Mouse (Mus musculus) liver, postnatal 0 days (tissue): ENCODE measurements at regions not wholly inside any gene's neighbourhood (a gene's known extent, or its start where the extent isn't known, plus 50 kb on each side); places are given as distances from the start of the nearest gene placed in this dataset.

Experiments
- ATAC-seq: fragments of 200-750 bp; cut with Nextera tagmentation; 2 replicates; pipeline ENCODE4 v1.8.0; 2017; ENCODE audit warnings: mild to moderate bottlenecking, moderate library complexity
- DNase-seq: peaks from one replicate; pipeline ENCODE4 v3.0.0-alpha.2; 2016
- H3K27ac ChIP-seq: fragments of 300-500 bp; sonication (generic); 2 replicates; pipeline ENCODE4 v1.5.1; 2014; ENCODE audit warnings: antibody characterized with exemption, moderate library complexity, mild to moderate bottlenecking, low read depth
- H3K27me3 ChIP-seq: fragments of 300-500 bp; sonication (generic); 2 replicates; pipeline ENCODE4 v1.6.1; 2014; ENCODE audit warnings: low read length, control low read depth, mixed read lengths; ENCODE audit not compliant: insufficient read depth
- H3K36me3 ChIP-seq: fragments of 300-500 bp; sonication (generic); replicated peaks from 2 replicates; pipeline ENCODE4 v1.6.1; 2014; ENCODE audit warnings: mild to moderate bottlenecking, control low read depth, low read length, moderate library complexity, mixed read lengths; ENCODE audit not compliant: insufficient read depth
- H3K4me1 ChIP-seq: fragments of 300-500 bp; sonication (generic); 2 replicates; pipeline ENCODE4 v1.6.1; 2014; ENCODE audit warnings: antibody characterized with exemption, mild to moderate bottlenecking, control low read depth; ENCODE audit not compliant: insufficient read depth
- H3K4me2 ChIP-seq: fragments of 300-500 bp; sonication (generic); 2 replicates; pipeline ENCODE4 v1.6.1; 2014; ENCODE audit warnings: low read depth, mild to moderate bottlenecking, low read length, moderate library complexity, mixed read lengths
- H3K4me3 ChIP-seq: fragments of 300-500 bp; sonication (generic); 2 replicates; pipeline ENCODE4 v1.5.1; 2014; ENCODE audit warnings: low read depth, low read length
- H3K9ac ChIP-seq: fragments of 300-500 bp; sonication (generic); replicated peaks from 2 replicates; pipeline ENCODE4 v1.6.1; 2014; ENCODE audit warnings: mild to moderate bottlenecking, moderate library complexity
- H3K9me3 ChIP-seq: fragments of 300-500 bp; sonication (generic); 2 replicates; pipeline ENCODE4 v1.6.1; 2016; ENCODE audit warnings: mild to moderate bottlenecking, control low read depth, low read length, mixed read lengths
- CTCF ChIP-seq: sonication (generic); IDR thresholded peaks from 2 replicates; pipeline ENCODE4 v1.5.1; 2016; ENCODE audit warnings: antibody characterized with exemption, low read depth
- EP300 ChIP-seq: IDR thresholded peaks from 2 replicates; pipeline ENCODE4 v1.6.1; 2016; ENCODE audit warnings: antibody characterized with exemption, low read depth, mild to moderate bottlenecking
- WGBS: fragments of 180-500 bp; shearing (Covaris S2); extraction: QIAGEN DNeasy Blood & Tissue Kit; methylation state at CpG from one replicate; pipeline ENCODE4 v1.1.7; 2014; ENCODE audit not compliant: insufficient replicate concordance; 5-methylcytosine and 5-hydroxymethylcytosine counted together

DNA sequence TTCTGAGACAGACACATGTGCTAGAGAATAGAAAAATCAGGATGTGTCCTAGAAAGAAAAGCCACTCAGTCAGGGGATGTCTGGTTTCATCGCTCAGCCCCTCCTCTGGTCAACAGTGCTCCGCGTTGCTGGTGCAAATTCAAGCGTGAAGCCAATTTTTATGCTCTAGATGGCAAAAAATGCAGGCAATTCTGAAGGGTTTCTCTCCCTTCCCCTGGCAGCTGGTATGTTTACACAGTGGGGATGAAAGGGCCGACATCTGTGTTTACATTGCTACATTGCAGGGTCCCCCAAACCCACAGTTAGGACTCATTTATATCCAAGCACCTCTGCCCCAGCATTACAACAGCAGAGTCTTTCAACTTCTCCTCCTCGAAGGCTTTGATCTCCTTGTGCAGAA, 203.3 kb downstream of the Etaa1 start:
- H3K36me3 ChIP-seq = no peaks in the 10 kb centered on the region
- H3K9ac ChIP-seq = no peak overlapping the region
- no peaks in the 10 kb centered on the region for H3K4me1 ChIP-seq
- no peak for DNase-seq
- H3K27ac ChIP-seq = no peak overlapping the region
- ATAC-seq = no peak
- H3K9me3 ChIP-seq = no peaks in the 10 kb centered on the region
- WGBS = 47% methylated on average over 6 of the region's 6 CpGs
- no peak for TF ChIP-seq CTCF
- TF ChIP-seq EP300 = no peak
- no peak overlapping the region for H3K4me3 ChIP-seq
- H3K27me3 ChIP-seq = no peaks in the 10 kb centered on the region
- H3K4me2 ChIP-seq = no peak overlapping the region

DNA sequence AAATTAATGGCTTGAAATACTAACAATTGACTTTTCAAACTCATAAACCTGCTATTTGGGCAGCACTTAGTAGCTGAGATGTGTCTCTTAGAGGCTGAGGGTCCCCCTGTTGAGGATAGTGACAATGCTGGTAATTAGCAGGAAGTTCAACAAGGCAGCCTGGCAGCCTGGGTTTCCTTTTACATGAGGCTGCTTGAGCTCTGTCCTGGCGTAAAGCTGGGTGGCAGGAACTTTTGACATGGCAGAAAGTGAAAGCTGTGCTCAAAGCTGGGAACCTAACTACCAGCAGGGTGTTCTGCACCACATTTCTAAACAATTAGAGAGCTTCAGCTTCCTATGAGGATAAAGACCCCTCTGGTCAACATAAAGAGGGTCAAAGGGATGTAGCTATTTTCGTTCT, 194.5 kb downstream of the Etaa1 start:
- Histone ChIP-seq H3K4me3 (no peak overlapping the region), H3K4me1 (no peaks in the 10 kb centered on the region), H3K36me3 (no peaks in the 10 kb centered on the region), H3K27me3 (no peaks in the 10 kb centered on the region), H3K9me3 (no peaks in the 10 kb centered on the region), H3K4me2 (no peak overlapping the region), H3K9ac (no peak overlapping the region), H3K27ac (no peak overlapping the region)
- 46% methylated on average over 2 of the region's 2 CpGs for WGBS
- no peak for TF ChIP-seq EP300
- TF ChIP-seq CTCF = no peak
- DNase-seq (no peak), ATAC-seq (no peak)

DNA sequence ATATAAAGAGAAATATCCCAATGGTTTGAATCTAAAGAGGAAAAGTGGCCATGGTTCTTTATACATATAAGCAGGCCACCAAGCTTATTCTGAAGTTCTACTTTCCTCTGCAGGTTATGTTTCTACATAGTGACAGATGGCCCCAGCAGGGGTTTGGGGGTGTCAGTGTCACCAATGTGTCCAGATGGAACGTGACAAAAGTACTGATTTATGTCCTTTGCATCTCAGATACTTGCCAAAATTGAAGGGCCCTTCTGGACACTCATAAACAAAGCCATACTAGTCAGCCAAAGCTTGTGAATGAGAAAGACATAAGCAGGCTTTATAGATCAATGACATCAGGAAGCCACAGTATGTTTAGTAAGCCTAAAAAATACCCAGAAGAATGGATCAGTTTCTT, 190.3 kb downstream of the Etaa1 start:
- Histone ChIP-seq H3K27ac (no peak overlapping the region), H3K36me3 (no peaks in the 10 kb centered on the region), H3K9ac (no peak overlapping the region), H3K4me3 (no peak overlapping the region), H3K4me2 (no peak overlapping the region), H3K9me3 (no peaks in the 10 kb centered on the region), H3K4me1 (no peaks in the 10 kb centered on the region), H3K27me3 (no peaks in the 10 kb centered on the region)
- WGBS = 32% methylated on average over 1 of the region's 1 CpGs
- DNase-seq (no peak), ATAC-seq (no peak)
- TF ChIP-seq CTCF (no peak), EP300 (no peak)

DNA sequence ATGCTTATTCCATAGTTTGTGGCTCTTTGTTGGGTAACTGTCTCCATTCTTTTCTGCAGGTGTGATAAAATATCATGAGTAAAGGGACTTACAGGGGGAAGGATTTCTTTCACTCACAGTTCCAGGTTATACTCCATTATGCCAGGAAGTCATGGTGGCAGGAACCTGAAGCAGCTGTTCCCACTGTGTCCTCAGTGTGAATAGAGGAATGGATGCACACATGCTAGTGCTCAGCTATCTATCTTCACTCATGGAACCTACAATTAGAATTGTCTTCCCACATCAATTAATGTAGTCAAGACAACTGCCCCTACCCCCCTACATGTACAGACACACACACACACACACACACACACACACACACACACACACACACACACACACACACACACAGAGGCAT, 189.5 kb downstream of the Etaa1 start:
- Histone ChIP-seq H3K4me1 (no peaks in the 10 kb centered on the region), H3K27ac (no peak overlapping the region), H3K4me2 (no peak overlapping the region), H3K36me3 (no peaks in the 10 kb centered on the region), H3K27me3 (no peaks in the 10 kb centered on the region), H3K9me3 (no peaks in the 10 kb centered on the region), H3K4me3 (no peak overlapping the region), H3K9ac (no peak overlapping the region)
- ATAC-seq (no peak), DNase-seq (no peak)
- TF ChIP-seq CTCF = no peak
- TF ChIP-seq EP300 = no peak

DNA sequence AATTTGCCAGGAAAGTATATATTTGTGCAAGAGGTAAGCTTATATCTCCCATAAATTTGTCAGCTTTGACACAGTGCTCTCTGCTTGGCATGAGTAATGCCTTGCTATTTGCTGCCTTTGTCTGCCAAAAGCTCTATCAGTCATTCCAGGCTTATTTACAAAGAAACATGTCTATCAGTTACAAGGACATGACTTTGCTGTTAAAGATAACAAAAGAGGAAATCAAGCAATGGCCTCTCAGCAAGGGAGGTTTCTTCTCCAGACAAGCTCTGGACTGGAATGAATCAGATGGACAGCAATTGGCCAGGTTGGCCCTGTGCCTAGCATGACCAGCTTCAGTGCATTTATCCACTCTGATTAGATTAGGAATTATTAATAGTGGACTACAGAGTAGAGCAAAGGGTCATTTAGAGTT, 185.3 kb downstream of the Etaa1 start:
- Histone ChIP-seq H3K4me3 (no peak overlapping the region), H3K4me2 (no peak overlapping the region), H3K27me3 (no peaks in the 10 kb centered on the region), H3K9ac (no peak overlapping the region), H3K36me3 (no peaks in the 10 kb centered on the region), H3K9me3 (no peaks in the 10 kb centered on the region), H3K27ac (no peak overlapping the region), H3K4me1 (no peaks in the 10 kb centered on the region)
- ATAC-seq (no peak), DNase-seq (no peak)
- TF ChIP-seq CTCF (no peak), EP300 (no peak)

DNA sequence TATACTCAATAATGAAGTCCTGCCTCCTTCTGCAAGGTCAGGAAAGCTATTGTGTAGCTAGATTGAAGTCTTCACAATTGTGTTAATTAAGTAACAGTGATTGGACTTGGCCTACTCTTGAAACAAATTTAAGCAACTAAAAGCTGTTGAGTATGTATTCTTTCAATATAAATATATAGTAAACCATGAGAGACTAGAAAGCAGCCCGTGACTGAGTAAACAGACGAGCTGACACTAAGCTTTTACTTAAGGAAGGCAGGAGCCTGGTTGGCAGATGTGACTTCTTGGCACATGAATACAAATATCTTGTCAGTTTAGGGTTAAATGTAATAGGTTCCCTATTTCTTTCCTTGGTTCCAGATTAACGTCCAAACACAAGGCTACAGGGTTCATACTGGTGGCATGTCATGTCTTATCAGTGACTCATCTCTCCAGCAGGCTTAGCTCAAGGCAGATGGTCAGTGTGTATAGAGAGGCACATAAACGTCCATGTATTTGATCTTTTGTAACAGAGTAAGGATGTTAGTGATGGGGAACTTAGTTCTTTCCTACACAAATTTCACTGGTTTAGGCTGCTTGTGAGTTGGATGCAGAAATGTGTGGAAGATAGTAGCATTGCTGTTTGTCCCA, 184.7 kb downstream of the Etaa1 start:
- 36% methylated on average over 4 of the region's 4 CpGs for WGBS
- no peak for ATAC-seq

DNA sequence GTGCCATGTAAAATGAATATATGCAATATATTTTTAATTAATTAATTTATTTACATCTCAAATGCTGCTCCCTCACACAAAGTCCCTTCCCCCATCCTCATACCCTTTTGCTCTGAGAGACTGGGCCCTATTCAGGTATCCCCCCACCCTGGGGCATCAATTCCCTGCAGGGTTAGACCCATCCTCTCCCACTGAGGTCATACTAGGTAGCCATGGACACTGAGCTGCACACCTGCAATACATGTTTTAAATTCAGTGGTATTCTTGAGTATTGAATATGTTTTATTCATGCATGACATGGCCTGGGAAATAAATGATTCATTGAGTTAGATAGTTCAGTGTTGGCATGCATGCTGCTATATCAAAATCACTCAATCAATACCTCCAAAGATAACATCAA, 156.0 kb downstream of the Etaa1 start:
- TF ChIP-seq EP300 = no peak
- no peak for TF ChIP-seq CTCF
- Histone ChIP-seq H3K9me3 (no peaks in the 10 kb centered on the region), H3K4me3 (no peak overlapping the region), H3K36me3 (no peaks in the 10 kb centered on the region), H3K27ac (no peak overlapping the region), H3K9ac (no peak overlapping the region), H3K27me3 (no peaks in the 10 kb centered on the region), H3K4me1 (no peaks in the 10 kb centered on the region), H3K4me2 (no peak overlapping the region)
- DNase-seq = no peak
- no peak for ATAC-seq

More for the DNA sequence above, 184.7 kb downstream of the Etaa1 start:
- DNase-seq = no peak
- no peak for TF ChIP-seq CTCF
- TF ChIP-seq EP300 = no peak
- H3K4me3 ChIP-seq = no peak overlapping the region
- H3K9ac ChIP-seq = no peak overlapping the region
- H3K36me3 ChIP-seq = no peaks in the 10 kb centered on the region
- no peaks in the 10 kb centered on the region for H3K4me1 ChIP-seq
- no peak overlapping the region for H3K4me2 ChIP-seq
- H3K27ac ChIP-seq = no peak overlapping the region
- H3K9me3 ChIP-seq = no peaks in the 10 kb centered on the region
- no peaks in the 10 kb centered on the region for H3K27me3 ChIP-seq
